Mouse (Mus musculus) limb, embryonic 13.5 days (tissue): ENCODE data around the gene Fam167b. TPM values are rescaled to one million over a fixed set of nuclear protein-coding genes. Genes with fewer than 3 reads are reported as not detected.

Source experiments
- ATAC-seq: fragments of 200-750 bp; cut with Nextera tagmentation; 2 replicates; pipeline ENCODE4 v1.8.0; 2017; ENCODE audit warnings: low read depth, moderate number of reproducible peaks, moderate TSS enrichment; ENCODE audit not compliant: low FRiP score
- H3K27ac ChIP-seq: fragments of 300-500 bp; sonication (generic); 2 replicates; pipeline ENCODE4 v1.5.1; 2015; ENCODE audit warnings: inconsistent platforms, mild to moderate bottlenecking, moderate library complexity
- H3K27me3 ChIP-seq: fragments of 300-500 bp; sonication (generic); 2 replicates; pipeline ENCODE4 v1.6.1; 2015; ENCODE audit warnings: mild to moderate bottlenecking, inconsistent platforms
- H3K36me3 ChIP-seq: fragments of 300-500 bp; sonication (generic); 2 replicates; pipeline ENCODE4 v1.6.1; 2015; ENCODE audit warnings: inconsistent platforms, mild to moderate bottlenecking, moderate library complexity
- H3K4me1 ChIP-seq: fragments of 300-500 bp; sonication (generic); 2 replicates; pipeline ENCODE4 v1.6.1; 2015; ENCODE audit warnings: inconsistent platforms
- H3K4me2 ChIP-seq: fragments of 300-500 bp; sonication (generic); replicated peaks from 2 replicates; pipeline ENCODE4 v1.6.1; 2015; ENCODE audit warnings: inconsistent platforms, mild to moderate bottlenecking, moderate library complexity
- H3K4me3 ChIP-seq: fragments of 300-500 bp; sonication (generic); 2 replicates; pipeline ENCODE4 v1.5.1; 2015; ENCODE audit warnings: moderate library complexity, mild to moderate bottlenecking, inconsistent platforms
- H3K9ac ChIP-seq: fragments of 300-500 bp; sonication (generic); 2 replicates; pipeline ENCODE4 v1.6.1; 2015; ENCODE audit warnings: mild to moderate bottlenecking, inconsistent platforms
- H3K9me3 ChIP-seq: fragments of 300-500 bp; sonication (generic); 2 replicates; pipeline ENCODE4 v1.6.1; 2016; ENCODE audit warnings: inconsistent platforms
- WGBS: fragments of 180-500 bp; shearing (Covaris S2); methylation state at CpG from one replicate; pipeline ENCODE4 v1.1.7; 2015; 5-methylcytosine and 5-hydroxymethylcytosine counted together
- polyA plus RNA-seq: library from polyadenylated mRNA; unstranded; fragments of >200 nt; fragmentation: Nextera tagmentation; extraction: Ambion mirVana; gene quantifications from 2 replicates; pipeline ENCODE4 v1.2.1, GENCODE M21; 2015

Fam167b gene
- polyA plus RNA-seq, 1 experiment from 2014 or later: 5.1 TPM

DNA sequence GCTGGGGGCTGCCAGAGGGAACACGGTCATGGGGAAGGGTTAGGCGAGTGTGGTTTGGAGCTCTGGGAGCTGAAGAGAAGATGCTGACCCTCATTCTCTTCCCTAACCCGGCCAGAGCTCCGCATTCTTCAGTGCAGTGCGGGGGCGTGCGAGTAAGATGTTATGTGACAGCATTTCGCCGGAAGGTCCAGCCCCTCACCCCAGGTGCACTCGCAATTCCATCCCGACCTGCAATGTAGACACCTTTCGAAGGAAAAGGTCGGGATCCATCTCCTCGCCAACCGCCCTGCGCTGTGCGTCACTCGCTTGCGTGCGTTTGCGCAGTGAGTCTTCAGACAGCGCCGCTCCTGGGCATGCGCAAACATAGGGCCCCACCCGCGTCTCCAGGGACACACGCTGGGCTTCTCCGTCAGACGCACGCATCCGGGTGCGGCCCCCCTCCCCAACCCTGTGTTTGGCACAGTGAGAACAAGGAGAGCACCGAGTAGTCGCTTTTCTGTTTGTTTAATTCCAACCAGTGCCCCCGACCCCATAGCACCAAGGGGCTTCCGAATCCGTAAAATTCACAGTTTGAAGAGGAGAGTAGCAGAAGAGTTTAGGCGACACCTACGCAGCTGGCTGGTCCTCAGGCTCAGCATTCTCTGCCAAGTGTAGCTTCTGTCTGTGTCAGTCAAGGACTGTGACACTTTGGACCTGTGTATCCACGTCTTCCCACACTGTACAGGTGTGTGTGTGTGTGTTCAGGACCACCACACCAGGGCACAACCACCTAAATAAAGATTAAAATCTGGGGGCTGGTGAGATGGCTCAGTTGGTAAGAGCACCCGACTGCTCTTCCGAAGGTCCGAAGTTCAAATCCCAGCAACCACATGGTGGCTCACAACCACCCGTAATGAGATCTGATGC is 40.7 kb upstream of the Fam167b start, which contains the start of gene Iqcc:
Gene Iqcc (minus strand): TSS at position 314 of the 906 bp plus-strand sequence.
- Histone ChIP-seq H3K4me2 (peak within 1 kb of the TSS; percentile 88), H3K4me1 (peaks cover 24% of the 10 kb centered on the region), H3K27ac (peak within 1 kb of the TSS; percentile 88), H3K9ac (peak within 1 kb of the TSS; percentile 92), H3K4me3 (peak within 1 kb of the TSS; percentile 76), H3K27me3 (no peaks in the 10 kb centered on the region), H3K9me3 (no peaks in the 10 kb centered on the region), H3K36me3 (peaks cover 22% of the 10 kb centered on the region)
- WGBS: 3% methylated on average over 44 of the region's 44 CpGs
- peak; percentile 91 for ATAC-seq

DNA sequence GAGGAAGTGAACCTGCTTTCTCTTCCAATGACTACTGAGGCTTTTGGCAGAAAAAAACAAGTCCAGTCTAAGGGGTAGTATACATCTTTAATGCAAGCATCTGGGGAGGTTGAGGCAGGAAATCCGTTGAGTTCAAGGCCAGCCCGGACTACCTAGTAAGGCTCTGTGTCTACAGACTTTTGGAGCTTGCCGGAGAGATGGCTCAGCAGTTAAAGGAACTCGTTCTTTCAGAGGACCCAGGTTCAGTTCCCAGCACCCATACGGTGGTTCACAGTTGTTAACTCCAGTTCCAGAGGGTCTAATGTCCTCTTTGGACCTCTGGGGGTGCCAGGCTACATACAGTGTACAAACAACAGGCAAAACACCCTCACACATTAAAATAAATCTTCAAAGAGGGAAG is 39.7 kb upstream of the Fam167b start:
- ATAC-seq: no peak
- 94% methylated on average over 5 of the region's 5 CpGs for WGBS
- Histone ChIP-seq H3K9me3 (no peaks in the 10 kb centered on the region), H3K4me1 (peaks cover 20% of the 10 kb centered on the region), H3K27ac (peak overlapping the region; percentile 88; the same call in 1 of the 2 replicates), H3K4me3 (peak overlapping the region; percentile 76), H3K27me3 (no peaks in the 10 kb centered on the region), H3K4me2 (peak overlapping the region; percentile 88), H3K36me3 (peaks cover 25% of the 10 kb centered on the region), H3K9ac (peak overlapping the region; percentile 92)

DNA sequence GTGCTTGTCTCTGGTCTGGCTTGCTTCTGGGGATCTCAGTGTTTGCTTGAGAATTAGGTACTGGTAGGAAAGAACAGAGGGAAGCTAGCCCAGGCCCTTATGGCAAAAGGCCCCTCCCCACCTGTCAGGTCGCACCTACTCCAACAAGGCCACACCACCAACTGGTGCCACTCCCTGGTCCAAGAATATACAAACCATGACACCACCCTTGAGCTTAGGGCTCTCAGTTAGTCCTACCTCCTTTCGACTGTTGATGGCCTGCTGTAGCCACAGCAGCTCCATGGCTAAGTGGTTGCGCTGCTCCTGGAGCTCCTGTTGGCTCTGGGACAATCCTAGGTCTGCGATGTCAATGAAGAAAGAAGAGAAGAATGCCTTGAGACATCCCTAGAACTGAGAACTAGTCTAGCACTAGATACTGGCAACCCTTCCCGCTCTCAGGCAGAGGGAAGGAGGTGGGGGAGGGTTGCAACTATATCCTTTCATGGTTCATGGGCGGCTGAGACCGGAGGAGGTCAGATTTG is 38.8 kb upstream of the Fam167b start:
- 96% methylated on average over 7 of the region's 7 CpGs for WGBS

DNA sequence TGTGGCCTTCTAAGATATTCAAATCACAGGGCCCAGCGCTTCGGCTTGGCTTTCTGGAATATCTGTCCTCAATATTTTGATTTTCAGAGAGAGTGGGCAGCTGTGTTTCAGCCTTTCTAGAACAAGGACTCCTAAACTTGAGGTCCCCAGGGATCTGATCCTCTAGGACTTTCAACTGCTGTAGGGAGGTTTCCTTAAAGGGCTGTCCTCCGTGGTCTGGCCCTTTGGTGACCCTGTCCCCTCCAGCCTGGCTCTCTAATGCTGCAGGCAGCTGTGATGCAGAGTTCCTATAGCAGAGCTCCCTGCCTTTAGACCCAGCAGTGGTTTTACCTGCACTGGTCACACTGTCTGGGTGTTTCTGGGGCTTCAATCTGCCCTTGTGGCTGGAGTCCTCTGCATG is 38.3 kb upstream of the Fam167b start:
- Histone ChIP-seq H3K27ac (no peak overlapping the region), H3K4me3 (no peak overlapping the region), H3K9me3 (no peaks in the 10 kb centered on the region), H3K4me1 (peaks cover 9% of the 10 kb centered on the region), H3K9ac (no peak overlapping the region), H3K27me3 (no peaks in the 10 kb centered on the region), H3K36me3 (peaks cover 25% of the 10 kb centered on the region), H3K4me2 (no peak overlapping the region)
- ATAC-seq: no peak
- WGBS: 94% methylated on average over 3 of the region's 3 CpGs

More for the DNA sequence above, 38.8 kb upstream of the Fam167b start:
- peaks cover 11% of the 10 kb centered on the region for H3K4me1 ChIP-seq
- H3K27me3 ChIP-seq: no peaks in the 10 kb centered on the region
- H3K9ac ChIP-seq: no peak overlapping the region
- no peak for ATAC-seq
- no peak overlapping the region for H3K4me2 ChIP-seq
- H3K9me3 ChIP-seq: no peaks in the 10 kb centered on the region
- no peak overlapping the region for H3K4me3 ChIP-seq
- no peak overlapping the region for H3K27ac ChIP-seq
- peaks cover 25% of the 10 kb centered on the region for H3K36me3 ChIP-seq

DNA sequence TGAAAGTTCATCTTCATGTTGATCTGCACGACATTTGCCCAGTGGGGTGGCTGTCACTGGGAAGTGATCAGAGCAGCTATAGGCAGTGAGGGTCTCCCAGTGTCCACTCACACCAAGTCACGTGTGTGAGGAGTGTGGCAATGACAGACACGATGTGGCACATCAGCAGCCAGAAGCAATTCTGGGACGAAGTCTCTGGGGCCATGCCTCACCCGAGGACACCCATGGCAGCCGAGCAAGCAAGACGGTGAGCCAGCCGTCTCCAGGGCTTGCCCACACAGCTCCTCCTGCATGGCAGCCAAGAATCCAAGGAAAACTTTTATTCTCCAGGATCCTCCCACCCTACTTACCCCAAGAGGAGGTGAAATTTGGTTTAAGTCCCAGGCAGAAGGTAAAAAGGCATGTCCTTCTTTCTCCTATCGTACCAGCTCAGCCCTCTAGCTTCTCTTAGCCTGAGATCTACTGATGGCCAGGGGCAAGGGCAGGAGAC is 37.5 kb upstream of the Fam167b start:
- Histone ChIP-seq H3K4me1 (peaks cover 9% of the 10 kb centered on the region), H3K9me3 (no peaks in the 10 kb centered on the region), H3K27me3 (no peaks in the 10 kb centered on the region), H3K36me3 (peaks cover 25% of the 10 kb centered on the region), H3K4me3 (no peak overlapping the region), H3K4me2 (no peak overlapping the region), H3K9ac (0 out of 2 replicates have a peak overlapping the region, but pooled peaks have one; percentile 8), H3K27ac (no peak overlapping the region)
- no peak for ATAC-seq
- WGBS: 91% methylated on average over 9 of the region's 9 CpGs

DNA sequence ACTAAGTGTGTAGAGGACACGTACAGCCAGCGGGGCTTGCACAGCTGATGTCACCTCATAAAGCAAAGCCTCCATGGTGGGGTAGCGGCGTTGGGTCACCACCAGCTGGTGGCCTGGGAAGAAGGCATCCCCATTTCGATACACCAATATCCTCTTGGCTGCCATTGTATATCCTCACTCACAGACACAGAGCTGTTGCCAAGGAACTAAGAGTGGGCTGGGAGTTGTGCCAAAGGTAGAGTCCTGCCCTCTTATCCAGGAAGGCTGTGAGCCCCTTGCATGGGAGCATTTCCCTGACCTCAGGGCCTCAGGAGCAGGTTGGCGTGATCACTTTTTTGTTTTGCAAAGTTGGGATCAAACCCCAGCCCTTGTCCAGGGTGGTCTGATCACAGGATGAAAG is 35.7 kb upstream of the Fam167b start, which contains the start of gene Dcdc2b:
Gene Dcdc2b (minus strand): TSS at position 165 of the 400 bp plus-strand sequence.
- Histone ChIP-seq H3K4me3 (no peak within 1 kb of the TSS), H3K9ac (no peak within 1 kb of the TSS; the same call in 1 of the 2 replicates), H3K4me2 (no peak within 1 kb of the TSS), H3K27me3 (no peaks in the 10 kb centered on the region), H3K36me3 (peaks cover 38% of the 10 kb centered on the region), H3K4me1 (peaks cover 9% of the 10 kb centered on the region), H3K9me3 (no peaks in the 10 kb centered on the region), H3K27ac (no peak within 1 kb of the TSS)
- ATAC-seq: no peak
- WGBS: 83% methylated on average over 6 of the region's 6 CpGs

DNA sequence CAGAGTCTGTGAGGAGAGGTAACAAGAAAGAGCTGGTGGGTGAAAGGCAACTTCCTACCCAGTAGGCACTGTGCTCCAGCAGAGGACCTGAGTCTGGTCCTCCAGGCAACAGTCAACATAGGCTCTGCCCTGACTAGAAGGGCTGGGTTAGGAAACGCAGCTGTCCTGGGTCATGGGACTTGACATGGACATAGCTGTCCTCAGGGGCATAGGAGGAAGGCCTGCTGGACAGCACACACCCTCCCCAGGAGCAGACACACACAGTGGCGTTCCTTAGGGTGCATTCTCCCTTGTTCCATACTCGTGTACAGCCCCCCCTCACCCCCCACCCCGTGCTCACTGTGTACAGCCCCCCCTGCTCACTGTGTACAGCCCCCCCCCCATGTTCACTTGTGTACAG is 32.1 kb upstream of the Fam167b start:
- no peak overlapping the region for H3K9ac ChIP-seq
- no peak overlapping the region for H3K4me3 ChIP-seq
- no peak overlapping the region for H3K27ac ChIP-seq
- no peaks in the 10 kb centered on the region for H3K27me3 ChIP-seq
- no peaks in the 10 kb centered on the region for H3K9me3 ChIP-seq
- peaks cover 46% of the 10 kb centered on the region for H3K36me3 ChIP-seq
- no peaks in the 10 kb centered on the region for H3K4me1 ChIP-seq
- 72% methylated on average over 3 of the region's 4 CpGs for WGBS
- no peak overlapping the region for H3K4me2 ChIP-seq
- no peak for ATAC-seq

DNA sequence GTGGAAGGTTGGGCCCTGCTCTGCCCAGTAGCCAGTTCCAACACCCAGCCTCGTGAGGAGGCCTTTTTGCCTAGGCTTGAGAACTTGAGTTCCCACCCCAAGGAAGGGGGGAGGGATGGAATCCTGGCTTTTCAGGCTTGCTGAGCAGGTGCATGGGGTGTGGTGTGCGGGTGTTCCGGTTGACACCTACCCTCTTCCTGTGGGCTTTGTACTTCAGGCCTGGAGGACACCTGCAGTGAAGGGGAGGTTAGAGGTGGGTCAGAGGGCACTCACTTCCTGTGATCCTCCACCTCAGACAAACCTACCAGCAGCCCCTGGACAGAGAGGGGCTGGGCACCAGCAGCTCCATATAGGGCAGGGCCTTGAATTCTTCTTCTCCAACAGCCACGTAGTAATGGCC is 31.7 kb upstream of the Fam167b start:
- Histone ChIP-seq H3K4me3 (no peak overlapping the region), H3K27me3 (no peaks in the 10 kb centered on the region), H3K9me3 (no peaks in the 10 kb centered on the region), H3K4me2 (no peak overlapping the region), H3K4me1 (no peaks in the 10 kb centered on the region), H3K9ac (no peak overlapping the region), H3K27ac (no peak overlapping the region), H3K36me3 (peaks cover 49% of the 10 kb centered on the region)
- ATAC-seq: no peak
- WGBS: 68% methylated on average over 4 of the region's 4 CpGs

DNA sequence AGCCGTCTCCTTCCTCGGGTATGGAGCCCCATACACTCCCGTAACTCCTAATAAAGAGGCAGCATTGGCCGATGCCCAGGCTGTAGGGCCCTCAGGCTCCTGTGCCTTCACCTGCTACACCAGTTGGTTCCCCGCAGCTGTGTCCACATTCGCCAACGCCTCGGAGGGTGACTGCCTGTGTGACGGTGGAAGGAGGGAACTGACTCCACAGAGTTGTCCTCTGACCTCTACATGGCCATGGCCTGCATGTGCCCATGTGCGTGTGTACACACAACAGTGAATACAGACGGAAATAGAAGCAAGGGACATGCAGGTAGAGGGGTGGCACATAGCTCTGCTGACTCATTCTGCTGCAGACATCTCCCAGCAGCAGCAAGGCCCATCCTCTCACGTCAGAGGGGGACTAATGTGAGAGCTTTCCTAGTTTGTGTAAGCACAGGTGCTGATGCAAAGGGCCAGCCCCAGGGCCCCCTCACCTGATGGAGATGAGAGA is 30.8 kb upstream of the Fam167b start:
- H3K9ac ChIP-seq: peak overlapping the region; percentile 45; the same call in 1 of the 2 replicates
- no peaks in the 10 kb centered on the region for H3K9me3 ChIP-seq
- H3K4me2 ChIP-seq: no peak overlapping the region
- H3K36me3 ChIP-seq: peaks cover 54% of the 10 kb centered on the region
- H3K4me1 ChIP-seq: no peaks in the 10 kb centered on the region
- H3K27me3 ChIP-seq: no peaks in the 10 kb centered on the region
- ATAC-seq: no peak
- no peak overlapping the region for H3K4me3 ChIP-seq
- H3K27ac ChIP-seq: no peak overlapping the region
- WGBS: 81% methylated on average over 12 of the region's 12 CpGs

DNA sequence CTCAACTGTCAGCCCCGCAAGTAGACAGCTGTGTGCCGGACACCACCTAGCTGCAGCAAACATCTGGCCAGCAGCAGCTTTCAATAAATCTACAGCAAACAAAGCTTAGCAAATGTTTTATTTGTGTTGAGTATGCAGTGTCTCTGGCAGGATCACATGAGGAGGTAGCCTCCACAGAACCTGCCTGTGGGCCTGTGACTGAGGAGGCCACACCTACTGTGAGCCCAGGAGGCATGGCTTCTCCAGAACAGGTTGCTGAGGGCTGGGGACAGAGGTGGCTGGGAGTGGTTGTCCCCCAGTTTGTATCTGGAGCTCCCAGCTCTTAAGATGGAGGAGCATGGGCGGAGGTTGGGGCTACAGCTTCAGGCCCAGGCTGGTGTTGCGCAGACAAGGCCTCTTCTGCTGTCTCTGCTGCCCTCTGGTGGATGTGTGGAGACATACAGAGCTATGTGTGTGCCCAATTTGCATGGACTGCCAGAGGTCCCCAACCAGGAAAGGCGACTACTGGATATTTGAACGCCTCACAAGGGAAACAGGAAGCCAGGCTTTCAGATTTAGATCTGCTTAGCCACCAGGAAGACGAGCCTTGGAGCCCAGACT is 30.2 kb upstream of the Fam167b start:
- no peaks in the 10 kb centered on the region for H3K27me3 ChIP-seq
- H3K4me1 ChIP-seq: no peaks in the 10 kb centered on the region
- H3K36me3 ChIP-seq: peaks cover 57% of the 10 kb centered on the region
- no peak overlapping the region for H3K4me2 ChIP-seq
- H3K27ac ChIP-seq: peak overlapping the region; percentile 48; the same call in 1 of the 2 replicates
- H3K9ac ChIP-seq: peak overlapping the region; percentile 45
- H3K9me3 ChIP-seq: no peaks in the 10 kb centered on the region
- peak; percentile 87 for ATAC-seq
- no peak overlapping the region for H3K4me3 ChIP-seq
- WGBS: 36% methylated on average over 7 of the region's 7 CpGs

DNA sequence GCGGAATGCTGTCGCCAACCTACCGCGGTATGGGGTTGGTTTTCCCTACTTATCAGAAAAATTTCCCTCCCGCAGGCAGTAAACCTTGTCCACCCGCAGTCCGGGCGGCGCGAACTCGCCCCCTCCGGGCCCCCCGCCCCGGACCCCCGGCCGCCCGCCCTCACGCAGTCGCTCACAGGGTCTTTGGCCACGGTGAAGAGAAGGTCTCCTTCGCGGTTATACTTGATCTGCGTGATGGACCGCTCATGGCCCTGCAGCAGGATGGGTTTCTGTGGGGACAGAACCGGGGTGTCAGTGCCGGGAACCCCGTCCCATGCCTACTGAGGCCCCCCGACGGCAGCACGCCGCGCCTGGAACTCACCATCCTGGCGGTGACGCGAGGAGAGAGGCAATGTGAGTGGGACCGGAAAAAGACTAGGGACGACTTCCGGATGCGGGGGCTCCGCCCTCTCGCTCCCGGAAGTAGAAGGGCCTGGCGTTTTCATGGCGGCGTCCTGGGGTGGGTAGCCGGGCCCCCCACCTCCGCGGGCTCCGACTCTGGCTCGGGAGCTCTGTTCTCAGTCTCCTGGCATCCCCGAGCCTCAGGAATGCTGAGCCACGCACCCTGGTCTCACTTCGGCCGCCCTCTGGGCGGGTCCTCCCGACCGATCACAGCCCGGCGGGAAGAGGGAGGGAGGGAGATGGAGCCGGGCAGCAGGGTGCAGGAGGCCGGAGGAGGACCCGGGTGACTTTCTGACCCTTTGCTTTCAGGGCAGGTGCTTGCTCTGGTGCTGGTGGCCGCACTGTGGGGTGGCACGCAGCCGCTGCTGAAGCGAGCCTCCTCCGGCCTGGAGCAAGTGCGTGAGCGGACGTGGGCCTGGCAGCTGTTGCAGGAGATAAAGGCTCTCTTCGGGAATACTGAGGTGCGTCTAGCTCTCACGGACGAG is 22.1 kb upstream of the Fam167b start, which contains the start of the genes Eif3i and Tmem234:
Gene Eif3i (minus strand): TSS at position 416 of the 926 bp plus-strand sequence.
Gene Tmem234 (plus strand): TSS at position 436 of the 926 bp plus-strand sequence.
- Histone ChIP-seq H3K27ac (peak within 1 kb of the TSS; percentile 70), H3K4me3 (peak within 1 kb of the TSS; percentile 98), H3K27me3 (no peaks in the 10 kb centered on the region), H3K36me3 (peaks cover 65% of the 10 kb centered on the region), H3K4me1 (peaks cover 31% of the 10 kb centered on the region), H3K4me2 (peak within 1 kb of the TSS; percentile 88), H3K9me3 (no peaks in the 10 kb centered on the region), H3K9ac (peak within 1 kb of the TSS; percentile 93)
- WGBS: under 1% methylated on average over 74 of the region's 74 CpGs
- ATAC-seq: peak; percentile 89
